In genomic region chr9:45268597-45269325, GRCm38 (mm10) we compare ENCODE assay signal across 8 mouse cellular contexts. TPM values are rescaled to one million over a fixed set of nuclear protein-coding genes. Genes with fewer than 3 reads are reported as not detected.
DNase-seq lines count a peak whose midpoint lies in the region; ATAC-seq lines count a peak whose summit lies in the region.

TSS of gene Il10ra (minus strand) at chr9:45269149.

- H3K4me3 ChIP-seq in heart, embryonic 14.5 days (ENCODE audit: control insufficient read depth in 1 of 2, insufficient read depth in 1 of 2, low read depth in 1 of 2, low read length in 2 of 2), result peak within 1 kb of the TSS; percentile 19 to 29
- H3K4me3 ChIP-seq in liver, embryonic 15.5 days (replicated peaks), result peak within 1 kb of the TSS; percentile 44
- peak within 1 kb of the TSS; percentile 46 for H3K4me3 ChIP-seq in stomach, embryonic 16.5 days (replicated peaks; ENCODE audit: low read length)

- peaks cover 45% of the 10 kb centered on the region for H3K27me3 ChIP-seq in heart, embryonic 14.5 days (ENCODE audit: control insufficient read depth, insufficient read depth, low read length)
- peaks cover 42% of the 10 kb centered on the region for H3K27me3 ChIP-seq in liver, embryonic 15.5 days
- peaks cover 19% of the 10 kb centered on the region; the same call in 1 of the 2 replicates for H3K27me3 ChIP-seq in stomach, embryonic 16.5 days (ENCODE audit: control insufficient read depth, insufficient read depth, low read length)

- no peak within 1 kb of the TSS for H3K27ac ChIP-seq in heart, embryonic 14.5 days (replicated peaks in 1 of 2; ENCODE audit: control insufficient read depth in 1 of 2, insufficient read depth in 1 of 2, low read depth in 2 of 2, low read length in 2 of 2)
- H3K27ac ChIP-seq in liver, embryonic 15.5 days (replicated peaks), result no peak within 1 kb of the TSS
- H3K27ac ChIP-seq in stomach, embryonic 16.5 days (ENCODE audit: low read length), result peak within 1 kb of the TSS; percentile 21; the same call in 1 of the 2 replicates

- DNase-seq in ovary, adult 18-20 months (ENCODE audit: low spot score), result peak; percentile 45
- DNase-seq in ovary, postnatal 10 days (ENCODE audit: low spot score), result no peak
- peak; percentile 51 for DNase-seq in embryo, embryonic 9.5 days (ENCODE audit: extremely low spot score)
- peak; percentile 58 for DNase-seq in kidney, adult 9 months
- DNase-seq in naive thymus-derived CD4-positive, alpha-beta T cell, adult 2 months (ENCODE audit: low read depth), result peak; percentile 72

- peaks cover 0 to 6% of the 10 kb centered on the region in 2 experiments; a peak in 3 of 4 replicates for H3K4me1 ChIP-seq in heart, embryonic 14.5 days (ENCODE audit: control insufficient read depth in 2 of 2, insufficient read depth in 2 of 2, low read length in 2 of 2)
- H3K4me1 ChIP-seq in liver, embryonic 15.5 days (replicated peaks), result peaks cover 10% of the 10 kb centered on the region
- H3K4me1 ChIP-seq in stomach, embryonic 16.5 days (ENCODE audit: control insufficient read depth, insufficient read depth, low read length), result no peaks in the 10 kb centered on the region; the same call in 1 of the 2 replicates

- no peak within 1 kb of the TSS for H3K9ac ChIP-seq in heart, embryonic 14.5 days (ENCODE audit: low read length)
- H3K9ac ChIP-seq in liver, embryonic 15.5 days, result no peak within 1 kb of the TSS
- H3K9ac ChIP-seq in stomach, embryonic 16.5 days (ENCODE audit: low read length), result peak within 1 kb of the TSS; percentile 54

- ATAC-seq in heart, embryonic 14.5 days (ENCODE audit: insufficient number of reproducible peaks, insufficient read depth, low FRiP score, low read depth), result no peak
- ATAC-seq in liver, embryonic 15.5 days (ENCODE audit: insufficient read depth), result no peak
- ATAC-seq in stomach, embryonic 16.5 days (ENCODE audit: insufficient read depth, low FRiP score), result peak; percentile 72; the same call in 1 of the 2 replicates

- no peaks in the 10 kb centered on the region for H3K9me3 ChIP-seq in heart, embryonic 14.5 days (ENCODE audit: control insufficient read depth, low read length)
- H3K9me3 ChIP-seq in liver, embryonic 15.5 days (replicated peaks), result no peaks in the 10 kb centered on the region
- no peaks in the 10 kb centered on the region for H3K9me3 ChIP-seq in stomach, embryonic 16.5 days (replicated peaks; ENCODE audit: control insufficient read depth, low read length)

- no peaks in the 10 kb centered on the region for H3K36me3 ChIP-seq in heart, embryonic 14.5 days (ENCODE audit: control insufficient read depth, insufficient read depth, low read length)
- H3K36me3 ChIP-seq in liver, embryonic 15.5 days (replicated peaks), result no peaks in the 10 kb centered on the region
- H3K36me3 ChIP-seq in stomach, embryonic 16.5 days (ENCODE audit: control insufficient read depth, insufficient read depth, low read length), result no peaks in the 10 kb centered on the region

- 8% methylated on average over 36 of the region's 36 CpGs for WGBS in heart, embryonic 14.5 days
- 4% methylated on average over 36 of the region's 36 CpGs for WGBS in liver, embryonic 15.5 days (ENCODE audit: insufficient replicate concordance)
- 5% methylated on average over 36 of the region's 36 CpGs for WGBS in stomach, embryonic 16.5 days

- peak within 1 kb of the TSS; percentile 62 for H3K4me2 ChIP-seq in heart, embryonic 14.5 days (ENCODE audit: low read length)
- H3K4me2 ChIP-seq in liver, embryonic 15.5 days, result peak within 1 kb of the TSS; percentile 47
- peak within 1 kb of the TSS; percentile 58 for H3K4me2 ChIP-seq in stomach, embryonic 16.5 days (ENCODE audit: low read depth, low read length)

RNA-seq across cellular contexts. Expression of gene Il10ra, which starts in this region (rescaled TPM):
- 0.63 and 1.0 TPM in 2 replicates for polyA plus RNA-seq in heart, embryonic 14.5 days (2014; fragmentation: Nextera tagmentation; extraction: Ambion mirVana)
- 1.9 and 2.4 TPM in 2 replicates for polyA plus RNA-seq in liver, embryonic 15.5 days (2015; fragmentation: Nextera tagmentation; extraction: Ambion mirVana)
- polyA plus RNA-seq in stomach, embryonic 16.5 days (2015; fragmentation: Nextera tagmentation; extraction: Ambion mirVana), result 1.6 and 1.7 TPM in 2 replicates
